Comparison of ENCODE assay signal across 8 mouse cellular contexts in the genomic region with DNA sequence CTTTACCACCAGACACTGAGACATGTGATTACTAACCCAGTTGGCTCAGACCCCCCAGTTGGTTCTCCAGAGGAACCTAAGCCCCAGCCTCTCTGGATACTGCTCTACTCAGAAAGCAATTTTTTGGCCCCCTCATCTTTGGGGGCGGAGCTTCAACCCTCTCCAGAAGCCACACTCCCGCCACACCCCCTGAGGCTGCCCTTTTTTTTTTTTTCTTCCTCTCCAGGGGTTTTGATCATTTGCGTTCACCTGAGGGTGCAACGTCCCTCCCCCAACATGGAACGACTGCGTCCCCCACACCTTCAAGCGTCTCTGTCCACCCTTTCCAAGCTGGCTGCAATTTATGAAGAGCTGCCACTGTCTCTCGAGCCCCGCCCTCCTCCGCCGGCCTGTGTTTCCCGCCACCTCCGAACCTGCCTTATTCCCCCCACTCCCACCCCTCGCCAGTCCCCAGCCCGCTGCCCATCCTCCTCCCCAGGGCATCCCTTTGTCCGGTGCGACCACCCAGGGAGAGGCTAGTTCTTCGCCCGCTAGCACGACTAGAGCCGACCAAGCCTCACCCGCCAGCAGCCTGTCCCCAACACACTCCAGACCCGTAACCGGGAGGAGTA. TPM values are rescaled to one million over a fixed set of nuclear protein-coding genes. Genes with fewer than 3 reads are reported as not detected.
DNase-seq lines count a peak whose midpoint lies in the region; ATAC-seq and TF ChIP-seq lines count a peak whose summit lies in the region.

No protein-coding gene starts in this region.

- H3K36me3 ChIP-seq in macrophage (ENCODE audit: inconsistent target), result peaks cover 3% of the 10 kb centered on the region; the same call in 1 of the 2 replicates

- TF ChIP-seq POLR2A in cortical plate, adult 2 months (IDR thresholded peaks at IDR 0.05; ENCODE audit: extremely low read depth, insufficient read depth, low read length), result no peak

- ATAC-seq in CD4-positive, CD25-positive, alpha-beta regulatory T cell, adult 4 months, result no peak

- H3K27ac ChIP-seq in cortical plate, adult 2 months (ENCODE audit: insufficient read depth, low read length), result peak overlapping the region; percentile 74
- no peak overlapping the region for H3K27ac ChIP-seq in macrophage

- no peaks in the 10 kb centered on the region for H3K79me2 ChIP-seq in macrophage (ENCODE audit: inconsistent target)

- H3K4me3 ChIP-seq in cortical plate, adult 2 months (ENCODE audit: insufficient read depth, low read length), result peak overlapping the region; percentile 82
- H3K4me3 ChIP-seq in macrophage (ENCODE audit: inconsistent target), result peak overlapping the region; percentile 56

- WGBS in macrophage (ENCODE audit: missing documents), result 2% methylated on average over 24 of the region's 24 CpGs

- peak; percentile 59 for DNase-seq in CD4-positive, CD25-positive, alpha-beta regulatory T cell, adult 2 months (ENCODE audit: low read depth, low spot score)
- DNase-seq in NIH3T3 (ENCODE audit: low read depth), result peak; percentile 77
- peak; percentile 30 to 51 for DNase-seq in heart, adult 9 months (ENCODE audit: low spot score in 2 of 2)
- peak; percentile 77 for DNase-seq in kidney, postnatal 10 days
- peak; percentile 61 for DNase-seq in thymus, postnatal 14 days

- H3K4me1 ChIP-seq in cortical plate, adult 2 months (ENCODE audit: control insufficient read depth, insufficient read depth, low read length), result no peaks in the 10 kb centered on the region; the same call in none of the 2 replicates

- no peak for TF ChIP-seq CTCF in cortical plate, adult 2 months (IDR thresholded peaks at IDR 0.05; ENCODE audit: extremely low read depth, insufficient read depth, low read length)

RNA-seq across cellular contexts. Expression of gene Wdr6, which starts 0.5 kb away (rescaled TPM):
- 10 to 100 TPM; 29.8 to 56.5 TPM for polyA plus RNA-seq in CD4-positive, CD25-positive, alpha-beta regulatory T cell, adult 4 months (2017; shearing (Covaris generic))
- 70.9 and 74.9 TPM in 2 replicates for polyA plus RNA-seq in cortical plate, adult 2 months (2012; rRNA removed)
- 10 to 100 TPM in 1 of 26 experiments, 1 to 10 TPM in 19, under 1 TPM in 6; 0.53 to 10.2 (median 2.6) TPM for total RNA-seq in macrophage (2018; cell fraction: chromatin; rRNA removed)
- total RNA-seq in macrophage (2018; cell fraction: cytosol; rRNA removed), result 10 to 100 TPM in 1 of 26 experiments, 1 to 10 TPM in 25; 2.9 to 10.2 (median 5.8) TPM
- total RNA-seq in macrophage (2018; cell fraction: nucleus; rRNA removed), result 1 to 10 TPM; 3.6 to 9.9 (median 5.2) TPM
- 3.1 to 7.5 TPM (median 7.5 TPM) in 3 replicates for polyA plus RNA-seq in macrophage (2018)

RNA-seq across cellular contexts. Expression of gene Dalrd3, which starts 8.4 kb away (rescaled TPM):
- polyA plus RNA-seq in CD4-positive, CD25-positive, alpha-beta regulatory T cell, adult 4 months (2017; shearing (Covaris generic)), result 10 to 100 TPM; 65.5 to 75.7 TPM
- polyA plus RNA-seq in cortical plate, adult 2 months (2012; rRNA removed), result 224 and 245 TPM in 2 replicates
- total RNA-seq in macrophage (2018; cell fraction: chromatin; rRNA removed), result 100 to 1,000 TPM; 111 to 364 (median 168) TPM
- total RNA-seq in macrophage (2018; cell fraction: cytosol; rRNA removed), result 10 to 100 TPM; 10.1 to 22.6 (median 15.8) TPM
- 100 to 1,000 TPM in 10 of 26 experiments, 10 to 100 TPM in 16; 41.5 to 236 (median 90.1) TPM for total RNA-seq in macrophage (2018; cell fraction: nucleus; rRNA removed)
- 17.5 to 30.5 TPM (median 20.5 TPM) in 3 replicates for polyA plus RNA-seq in macrophage (2018)

RNA-seq across cellular contexts. Expression of gene Ndufaf3, which starts 10.8 kb away (rescaled TPM):
- polyA plus RNA-seq in CD4-positive, CD25-positive, alpha-beta regulatory T cell, adult 4 months (2017; shearing (Covaris generic)), result 10 to 100 TPM; 48.0 to 61.4 TPM
- polyA plus RNA-seq in cortical plate, adult 2 months (2012; rRNA removed), result 69.6 and 71.9 TPM in 2 replicates
- 10 to 100 TPM; 10.4 to 28.4 (median 19.7) TPM for total RNA-seq in macrophage (2018; cell fraction: chromatin; rRNA removed)
- total RNA-seq in macrophage (2018; cell fraction: cytosol; rRNA removed), result 10 to 100 TPM; 14.5 to 33.4 (median 22.2) TPM
- total RNA-seq in macrophage (2018; cell fraction: nucleus; rRNA removed), result 10 to 100 TPM in 24 of 26 experiments, 1 to 10 TPM in 2; 8.2 to 28.6 (median 16.6) TPM
- polyA plus RNA-seq in macrophage (2018), result 9.6 to 20.2 TPM (median 16.5 TPM) in 3 replicates

RNA-seq across cellular contexts. Expression of gene Impdh2, which starts 18.0 kb away (rescaled TPM):
- 100 to 1,000 TPM; 155 to 180 TPM for polyA plus RNA-seq in CD4-positive, CD25-positive, alpha-beta regulatory T cell, adult 4 months (2017; shearing (Covaris generic))
- 62.2 and 63.6 TPM in 2 replicates for polyA plus RNA-seq in cortical plate, adult 2 months (2012; rRNA removed)
- total RNA-seq in macrophage (2018; cell fraction: chromatin; rRNA removed), result 100 to 1,000 TPM in 1 of 26 experiments, 10 to 100 TPM in 25; 24.0 to 109 (median 58.8) TPM
- 10 to 100 TPM; 30.6 to 55.7 (median 41.5) TPM for total RNA-seq in macrophage (2018; cell fraction: cytosol; rRNA removed)
- total RNA-seq in macrophage (2018; cell fraction: nucleus; rRNA removed), result 10 to 100 TPM; 18.6 to 91.0 (median 42.4) TPM
- 36.0 to 103 TPM (median 41.0 TPM) in 3 replicates for polyA plus RNA-seq in macrophage (2018)

RNA-seq across cellular contexts. Expression of gene P4htm, which starts 19.4 kb away (rescaled TPM):
- 10 to 100 TPM in 1 of 2 experiments, 1 to 10 TPM in 1; 7.8 to 15.5 TPM for polyA plus RNA-seq in CD4-positive, CD25-positive, alpha-beta regulatory T cell, adult 4 months (2017; shearing (Covaris generic))
- polyA plus RNA-seq in cortical plate, adult 2 months (2012; rRNA removed), result 105 and 112 TPM in 2 replicates
- 1 to 10 TPM in 14 of 26 experiments, under 1 TPM in 6, not detected in 6; 0.46 to 5.1 (median 1.7) TPM for total RNA-seq in macrophage (2018; cell fraction: chromatin; rRNA removed)
- under 1 TPM in 25 of 26 experiments, not detected in 1; 0.12 to 0.92 (median 0.39) TPM for total RNA-seq in macrophage (2018; cell fraction: cytosol; rRNA removed)
- total RNA-seq in macrophage (2018; cell fraction: nucleus; rRNA removed), result 1 to 10 TPM in 10 of 26 experiments, under 1 TPM in 10, not detected in 6; 0.26 to 3.2 (median 0.99) TPM
- polyA plus RNA-seq in macrophage (2018), result 0.16 to 0.70 TPM (median 0.33 TPM) in 3 replicates
